Mouse (Mus musculus) forebrain, embryonic 10.5 days (tissue): ENCODE measurements around the gene Zfp759. TPM values are rescaled to one million over a fixed set of nuclear protein-coding genes. Genes with fewer than 3 reads are reported as not detected.
"Not testable (repeated sequence)": the region's sequence is repeated elsewhere in the genome, so short reads cannot be mapped to it uniquely, and the experiment has no call there.

ENCODE experiments used
- DNase-seq: peaks from one replicate; pipeline ENCODE4 v3.0.0-alpha.2; 2017; ENCODE audit warnings: low spot score; ENCODE audit errors: extremely low spot score
- H3K27ac ChIP-seq: fragments of 300-500 bp; sonication (generic); 2 replicates; pipeline ENCODE4 v1.5.1; 2016; ENCODE audit warnings: mild to moderate bottlenecking
- H3K27me3 ChIP-seq: fragments of 300-500 bp; sonication (generic); 2 replicates; pipeline ENCODE4 v1.6.1; 2016; ENCODE audit warnings: mild to moderate bottlenecking; ENCODE audit not compliant: poor library complexity, severe bottlenecking
- H3K36me3 ChIP-seq: fragments of 300-500 bp; sonication (generic); replicated peaks from 2 replicates; pipeline ENCODE4 v1.6.1; 2016; ENCODE audit warnings: mild to moderate bottlenecking, moderate library complexity
- H3K4me1 ChIP-seq: fragments of 300-500 bp; sonication (generic); 2 replicates; pipeline ENCODE4 v1.6.1; 2016
- H3K4me3 ChIP-seq: fragments of 300-500 bp; sonication (generic); 2 replicates; pipeline ENCODE4 v1.5.1; 2016; ENCODE audit warnings: mild to moderate bottlenecking, moderate library complexity
- H3K9me3 ChIP-seq: fragments of 300-500 bp; sonication (generic); 2 replicates; pipeline ENCODE4 v1.6.1; 2016; ENCODE audit warnings: mild to moderate bottlenecking, moderate library complexity
- WGBS: fragments of 180-500 bp; shearing (Covaris S2); methylation state at CpG from one replicate; pipeline ENCODE4 v1.1.7; 2016; 5-methylcytosine and 5-hydroxymethylcytosine counted together
- polyA plus RNA-seq: library from polyadenylated mRNA; unstranded; fragments of >200 nt; fragmentation: Nextera tagmentation; extraction: Ambion mirVana; gene quantifications from 2 replicates; pipeline ENCODE4 v1.2.1, GENCODE M21; 2016

The Zfp759 gene
- polyA plus RNA-seq, 1 experiment from 2014 or later, result 2.2 TPM

GRCm38 (mm10) chr13:67124460-67124859, 3.0 kb downstream of the Zfp759 start:
- WGBS, result 91% methylated on average over 1 of the region's 1 CpGs
- DNase-seq, result no peak
- Histone ChIP-seq H3K27ac (no peak overlapping the region), H3K9me3 (no peaks in the 10 kb centered on the region), H3K4me1 (peaks cover 8% of the 10 kb centered on the region), H3K4me3 (no peak overlapping the region), H3K27me3 (no peaks in the 10 kb centered on the region), H3K36me3 (no peaks in the 10 kb centered on the region)

- not testable (repeated sequence) for DNase-seq
- peak overlapping the region; percentile 85; the same call in 1 of the 2 replicates for H3K27ac ChIP-seq
- 82% methylated on average over 10 of the region's 10 CpGs for WGBS
Observed at GRCm38 (mm10) chr13:67127507-67127906, 6.0 kb downstream of the Zfp759 start.

GRCm38 (mm10) chr13:67128038-67128721, 6.7 kb downstream of the Zfp759 start:
- H3K27ac ChIP-seq, result peak overlapping the region; percentile 85

More at GRCm38 (mm10) chr13:67127507-67127906, 6.0 kb downstream of the Zfp759 start:
- H3K4me3 ChIP-seq, result peak overlapping the region; percentile 73; the same call in 1 of the 2 replicates
- H3K9me3 ChIP-seq, H3K36me3 ChIP-seq, H3K4me1 ChIP-seq, H3K27me3 ChIP-seq: not testable (repeated sequence)

GRCm38 (mm10) chr13:67166122-67166521, 44.7 kb downstream of the Zfp759 start:
- H3K36me3 ChIP-seq, H3K9me3 ChIP-seq, H3K27me3 ChIP-seq, H3K27ac ChIP-seq, DNase-seq, H3K4me3 ChIP-seq, H3K4me1 ChIP-seq: not testable (repeated sequence)
- WGBS, result 67% methylated on average over 4 of the region's 4 CpGs

More at GRCm38 (mm10) chr13:67128038-67128721, 6.7 kb downstream of the Zfp759 start:
- peaks cover 8% of the 10 kb centered on the region for H3K4me1 ChIP-seq
- H3K9me3 ChIP-seq, result no peaks in the 10 kb centered on the region
- H3K4me3 ChIP-seq, result peak overlapping the region; percentile 73
- H3K27me3 ChIP-seq, result no peaks in the 10 kb centered on the region
- H3K36me3 ChIP-seq, result no peaks in the 10 kb centered on the region
- peak; percentile 83 for DNase-seq
- 2% methylated on average over 18 of the region's 18 CpGs for WGBS

- H3K27me3 ChIP-seq, H3K4me1 ChIP-seq, H3K9me3 ChIP-seq: not testable (repeated sequence)
- H3K27ac ChIP-seq, result peak within 1 kb of the TSS; percentile 85
- DNase-seq, result peak; percentile 63
- under 1% methylated on average over 17 of the region's 17 CpGs for WGBS
- H3K36me3 ChIP-seq, result peaks cover 12% of the 10 kb centered on the region
- peak within 1 kb of the TSS; percentile 73 for H3K4me3 ChIP-seq
Observed at GRCm38 (mm10) chr13:67172991-67173722, 51.7 kb downstream of the Zfp759 start, which contains the start of gene Rsl1. Gene Rsl1 (plus strand): TSS chr13:67173182.

GRCm38 (mm10) chr13:67173723-67174055, 52.2 kb downstream of the Zfp759 start:
- no peak for DNase-seq
- H3K4me3 ChIP-seq, result peak overlapping the region; percentile 73
- peaks cover 4% of the 10 kb centered on the region; the same call in 1 of the 2 replicates for H3K4me1 ChIP-seq
- 0 out of 2 replicates have a peak overlapping the region, but pooled peaks have one; percentile 85 for H3K27ac ChIP-seq
- no peaks in the 10 kb centered on the region for H3K9me3 ChIP-seq
- H3K36me3 ChIP-seq, result peaks cover 15% of the 10 kb centered on the region
- H3K27me3 ChIP-seq, result no peaks in the 10 kb centered on the region
- 34% methylated on average over 5 of the region's 5 CpGs for WGBS

Other genes starting within 250 kb of the Zfp759 start
- gene Gm10767, start 216.7 kb upstream of the Zfp759 start, polyA plus RNA-seq, result 0.84 and 1.1 TPM in 2 replicates
- 3.7 and 4.1 TPM in 2 replicates for gene Zfp712, start 60.5 kb upstream of the Zfp759 start, polyA plus RNA-seq
- gene Zfp708, start 23.7 kb upstream of the Zfp759 start, polyA plus RNA-seq, result 6.6 and 6.7 TPM in 2 replicates
- 2.7 and 2.8 TPM in 2 replicates for gene Gm28557, start 13.1 kb upstream of the Zfp759 start, polyA plus RNA-seq
- 0.07 and 0.22 TPM in 2 replicates for gene Rslcan18, start 5.4 kb upstream of the Zfp759 start, polyA plus RNA-seq
- gene Rsl1, start 51.5 kb downstream of the Zfp759 start, polyA plus RNA-seq, result 5.7 and 7.0 TPM in 2 replicates
- gene Zfp455, start 72.8 kb downstream of the Zfp759 start, polyA plus RNA-seq, result 0.98 and 1.4 TPM in 2 replicates
- 1.1 and 1.8 TPM in 2 replicates for gene Zfp458, start 156.8 kb downstream of the Zfp759 start, polyA plus RNA-seq
- 0.18 and 0.50 TPM in 2 replicates for gene Zfp457, start 184.8 kb downstream of the Zfp759 start, polyA plus RNA-seq
- 1.9 and 2.2 TPM in 2 replicates for gene Zfp595, start 210.9 kb downstream of the Zfp759 start, polyA plus RNA-seq
- gene Gm28044, start 238.9 kb downstream of the Zfp759 start, polyA plus RNA-seq, result 0.37 TPM in 1 of 2 replicates, not detected in the other
- 0.87 and 1.1 TPM in 2 replicates for gene Zfp953, start 238.9 kb downstream of the Zfp759 start, polyA plus RNA-seq